Mouse (Mus musculus) small intestine, adult 2 months (tissue): Measurements from ENCODE around the gene Spock2.

Source experiments
- CTCF ChIP-seq: fragments of 200-500 bp; IDR thresholded peaks from 2 replicates; pipeline ENCODE4 v1.5.1; 2012; ENCODE audit warnings: low read depth, mild to moderate bottlenecking, control low read depth, inconsistent platforms, low read length, moderate library complexity, mixed read lengths; ENCODE audit not compliant: insufficient replicate concordance, insufficient read length; ENCODE audit errors: extremely low read depth
- POLR2A ChIP-seq: fragments of 200-500 bp; IDR thresholded peaks from 2 replicates; pipeline ENCODE4 v1.6.1; 2012; ENCODE audit warnings: low read depth, mild to moderate bottlenecking, control low read depth, inconsistent platforms, low read length, moderate library complexity

DNA sequence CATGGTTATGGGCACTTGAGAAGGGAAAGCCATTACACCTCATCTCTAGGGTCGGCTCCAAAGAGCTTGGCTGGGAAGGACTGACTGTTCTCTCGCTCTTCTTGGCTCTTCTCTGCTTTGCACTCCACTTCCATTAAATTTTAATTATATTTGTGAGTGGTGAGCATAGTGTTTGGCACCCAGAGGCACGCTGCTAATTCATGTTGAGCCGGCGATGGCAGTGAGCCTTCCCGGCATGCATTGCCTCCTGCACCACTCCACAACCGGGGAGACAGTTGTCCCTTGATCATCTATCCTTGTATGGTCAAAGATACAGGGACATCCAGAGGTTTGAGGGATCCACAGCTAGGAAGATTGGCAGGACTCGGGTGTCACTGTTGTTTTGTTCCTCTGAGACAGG is 4.0 kb downstream of the Spock2 start:
- no peak for TF ChIP-seq CTCF
- TF ChIP-seq POLR2A, result no peak
